Mouse (Mus musculus): ENCODE results near the gene Cd63. TPM values are rescaled to one million over a fixed set of nuclear protein-coding genes. Genes with fewer than 3 reads are reported as not detected.

The Cd63 gene
- total RNA-seq, 2 experiments from 2014 or later = 203 to 239 TPM

DNA sequence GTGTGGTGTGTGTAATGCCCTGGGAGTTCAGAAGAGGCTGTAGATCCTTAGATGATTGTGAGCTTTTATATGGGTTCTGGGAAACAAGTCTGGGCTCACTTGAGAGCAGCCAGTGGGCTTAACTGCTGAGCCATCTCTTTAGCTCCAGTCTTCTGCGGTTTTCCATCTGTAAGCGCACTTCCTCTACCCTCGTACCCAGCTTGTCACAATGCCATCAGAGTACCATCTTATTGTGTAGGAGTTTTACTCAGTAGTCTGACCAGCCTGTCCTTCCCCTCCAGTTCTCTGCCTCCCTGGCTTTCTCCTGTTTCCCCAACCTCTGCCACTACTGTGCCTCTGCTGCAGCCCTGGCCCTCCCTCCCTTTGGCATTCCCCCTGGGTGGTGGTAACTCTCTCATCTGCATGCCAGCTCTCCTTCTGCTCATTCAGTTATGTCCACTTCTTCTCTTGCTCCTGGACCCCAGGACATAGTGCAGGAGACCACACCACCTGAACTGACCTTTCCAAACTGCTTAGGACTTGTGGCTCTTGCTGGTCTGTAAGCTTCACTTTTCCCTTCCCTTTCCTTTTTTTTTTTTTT lies 1.7 kb downstream of the Cd63 start:
- intact Hi-C loops (cut with DNase I) = no loop called here
- DNase-seq = no peak

DNA sequence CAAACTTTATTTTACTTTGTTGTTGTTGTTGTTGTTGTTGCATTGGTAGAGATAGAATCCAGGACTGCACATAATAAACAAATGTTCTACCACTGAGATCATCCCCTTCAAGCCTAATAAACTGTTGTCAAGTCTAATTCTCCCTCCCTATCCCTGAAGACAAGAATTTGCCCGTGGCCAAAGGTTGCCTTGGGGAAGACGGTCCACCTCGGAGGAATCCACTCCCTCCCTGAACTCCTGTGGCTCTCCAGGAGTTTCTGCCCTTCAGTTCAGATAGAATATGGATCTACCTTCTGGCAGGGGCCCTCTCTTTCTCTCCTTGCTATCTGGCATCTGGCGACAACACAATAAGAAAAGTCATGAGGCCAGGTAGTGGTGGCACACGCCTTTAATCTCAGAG lies 4.0 kb downstream of the Cd63 start:
- DNase-seq = no peak
- intact Hi-C loops (cut with DNase I) = no loop called here

DNA sequence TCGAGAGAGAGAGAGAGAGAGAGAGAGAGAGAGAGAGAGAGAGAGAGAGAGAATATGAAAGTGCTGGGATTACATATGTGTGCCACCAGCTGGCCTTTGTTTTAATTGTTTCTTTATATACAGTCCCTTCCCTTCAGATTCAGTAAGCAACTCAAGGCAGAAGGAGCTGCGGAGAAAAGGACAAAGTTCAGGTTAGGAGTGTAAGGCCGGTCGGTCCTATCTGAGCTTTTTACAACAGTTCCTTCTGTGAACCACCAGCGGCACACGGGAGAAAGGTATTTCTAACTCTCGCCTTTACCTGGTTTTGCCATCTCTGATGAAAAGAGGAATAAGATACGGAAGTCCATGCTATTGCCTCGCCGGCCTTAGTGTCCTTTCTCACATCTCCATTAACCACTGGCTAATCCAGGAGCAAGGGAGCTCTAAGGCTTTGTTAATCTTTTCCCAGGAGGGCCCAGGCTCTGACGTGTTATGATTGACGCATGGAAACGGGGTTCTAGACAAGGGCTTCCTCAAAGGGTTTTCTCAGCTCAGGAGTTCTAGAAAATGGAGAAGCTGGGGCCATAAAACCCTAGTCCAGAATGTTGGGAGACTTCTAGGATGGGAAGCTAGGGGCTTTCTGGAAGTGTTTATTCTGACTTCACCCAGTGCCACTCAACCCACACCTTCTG lies 8.1 kb downstream of the Cd63 start:
- no peak for DNase-seq
- intact Hi-C loops (cut with DNase I) = no loop called here

DNA sequence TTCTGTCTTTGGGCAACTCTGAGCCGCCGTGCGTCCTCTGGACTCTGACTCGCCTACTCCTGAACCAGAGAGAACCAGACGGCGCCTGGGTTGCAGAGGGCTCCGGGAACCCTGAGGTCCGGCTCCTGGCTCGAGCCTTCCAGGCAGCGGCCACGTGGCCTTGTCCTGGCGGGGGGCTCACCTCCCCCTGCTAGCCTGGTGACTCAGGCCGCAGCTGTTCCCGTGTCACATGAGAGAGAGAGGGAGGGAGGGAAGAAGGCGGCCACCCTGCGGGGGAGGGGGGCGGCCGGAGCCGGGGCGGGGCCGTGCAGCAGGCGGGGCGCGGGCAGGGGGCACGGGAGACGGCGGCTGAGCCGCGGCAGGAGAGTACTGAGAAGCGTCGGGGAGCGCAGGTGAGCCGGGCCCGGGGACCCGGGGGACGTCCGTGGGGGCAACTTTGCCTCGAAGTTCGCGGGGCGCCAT lies 8.8 kb downstream of the Cd63 start:
- intact Hi-C loops (cut with DNase I) = loop anchor here (5.0 kb wide), 1 partner anchor 68 kb away; no protein-coding TSS in a partner anchor
- DNase-seq = peak; percentile 91 to 93

DNA sequence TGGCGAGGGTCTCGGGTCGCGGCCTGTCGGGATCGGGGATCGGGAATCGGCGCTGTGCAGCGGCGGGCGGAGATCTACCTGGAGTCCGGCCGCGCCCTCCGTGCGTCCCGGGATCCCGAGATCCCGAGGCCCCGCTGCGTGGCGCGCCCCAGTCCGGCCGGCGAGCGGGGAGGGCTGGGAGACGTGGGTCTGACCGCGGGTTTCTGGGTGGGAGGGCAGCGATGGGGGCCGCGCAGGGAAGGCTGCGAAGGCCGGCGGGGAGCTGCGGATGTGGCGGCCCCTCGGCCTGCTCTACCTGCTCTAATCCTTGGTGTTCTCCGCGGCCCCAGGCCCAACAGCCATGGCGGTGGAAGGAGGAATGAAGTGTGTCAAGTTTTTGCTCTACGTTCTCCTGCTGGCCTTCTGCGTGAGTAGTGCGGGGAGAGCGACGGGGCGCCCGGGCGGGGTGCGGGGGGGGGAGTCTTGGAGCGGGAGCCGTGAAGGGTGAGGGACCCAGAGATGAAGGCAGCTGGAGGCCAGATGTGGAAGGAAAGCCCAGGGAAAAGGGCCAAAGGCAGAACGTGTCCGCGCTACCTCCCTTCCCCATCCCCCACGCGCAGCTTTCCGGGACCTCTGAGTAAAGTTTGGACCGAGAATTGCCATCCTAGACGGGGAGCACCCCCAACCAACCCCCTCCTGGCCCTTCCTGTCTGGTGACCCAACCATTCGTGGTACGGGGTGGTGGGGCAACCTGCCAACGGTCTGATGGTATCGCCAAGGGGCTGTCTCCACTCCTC lies 9.5 kb downstream of the Cd63 start:
- intact Hi-C loops (cut with DNase I) = loop anchor here (5.0 kb wide), 1 partner anchor 67 kb away; no protein-coding TSS in a partner anchor
- peak; percentile 73 to 74 for DNase-seq

DNA sequence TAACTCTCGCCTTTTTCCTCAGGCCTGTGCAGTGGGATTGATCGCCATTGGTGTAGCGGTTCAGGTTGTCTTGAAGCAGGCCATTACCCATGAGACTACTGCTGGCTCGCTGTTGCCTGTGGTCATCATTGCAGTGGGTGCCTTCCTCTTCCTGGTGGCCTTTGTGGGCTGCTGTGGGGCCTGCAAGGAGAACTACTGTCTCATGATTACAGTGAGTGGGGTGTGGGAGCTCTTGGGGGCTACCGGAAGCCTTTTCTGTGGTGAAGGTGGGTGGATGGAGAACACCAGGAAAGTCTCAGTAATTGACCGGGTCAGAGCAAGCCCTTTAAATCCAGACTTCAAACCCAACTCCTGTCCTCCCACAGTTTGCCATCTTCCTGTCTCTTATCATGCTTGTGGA lies 10.6 kb downstream of the Cd63 start:
- intact Hi-C loops (cut with DNase I) = loop anchor here (5.0 kb wide), 1 partner anchor 66 kb away; no protein-coding TSS in a partner anchor
- no peak for DNase-seq

DNA sequence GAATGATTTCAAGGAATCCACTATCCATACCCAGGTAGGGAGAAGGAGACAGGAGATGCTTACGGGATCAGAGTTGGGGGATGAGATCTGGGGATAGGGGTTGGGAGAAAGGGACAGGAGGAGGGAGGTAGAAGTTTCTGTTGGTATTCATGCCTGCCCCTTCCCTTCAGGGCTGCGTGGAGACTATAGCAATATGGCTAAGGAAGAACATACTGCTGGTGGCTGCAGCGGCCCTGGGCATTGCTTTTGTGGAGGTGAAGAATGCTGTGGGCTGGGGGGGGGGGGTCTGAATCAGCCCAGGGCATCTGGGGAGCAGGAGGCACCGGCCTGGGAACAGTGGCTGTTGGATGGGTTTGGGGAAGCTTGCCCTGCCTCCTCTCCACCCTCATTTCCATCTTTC lies 11.5 kb downstream of the Cd63 start:
- intact Hi-C loops (cut with DNase I) = loop anchor here (5.0 kb wide), 1 partner anchor 65 kb away; no protein-coding TSS in a partner anchor
- DNase-seq = no peak

DNA sequence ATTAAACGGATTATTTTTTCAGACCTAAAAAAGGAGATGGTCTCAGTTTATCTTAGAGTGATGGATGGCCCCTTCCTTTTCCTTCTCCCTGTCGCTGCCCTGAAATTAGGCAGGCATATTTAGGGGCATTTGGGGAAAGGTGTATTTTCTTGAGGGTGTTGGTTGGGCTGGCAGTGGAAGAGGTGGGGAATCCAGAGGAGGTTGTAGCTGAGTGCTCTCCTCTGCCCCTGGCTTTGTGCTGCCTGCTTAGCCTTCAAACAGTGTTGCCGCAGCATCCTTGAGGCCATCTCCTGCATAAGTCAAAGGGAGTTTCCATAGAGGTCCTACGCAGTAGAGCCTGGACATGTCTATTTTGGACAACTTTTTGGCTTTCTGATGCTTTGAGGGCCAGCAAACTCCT lies 12.0 kb downstream of the Cd63 start:
- intact Hi-C loops (cut with DNase I) = loop anchor here (5.0 kb wide), 1 partner anchor 65 kb away; no protein-coding TSS in a partner anchor
- DNase-seq = no peak

DNA sequence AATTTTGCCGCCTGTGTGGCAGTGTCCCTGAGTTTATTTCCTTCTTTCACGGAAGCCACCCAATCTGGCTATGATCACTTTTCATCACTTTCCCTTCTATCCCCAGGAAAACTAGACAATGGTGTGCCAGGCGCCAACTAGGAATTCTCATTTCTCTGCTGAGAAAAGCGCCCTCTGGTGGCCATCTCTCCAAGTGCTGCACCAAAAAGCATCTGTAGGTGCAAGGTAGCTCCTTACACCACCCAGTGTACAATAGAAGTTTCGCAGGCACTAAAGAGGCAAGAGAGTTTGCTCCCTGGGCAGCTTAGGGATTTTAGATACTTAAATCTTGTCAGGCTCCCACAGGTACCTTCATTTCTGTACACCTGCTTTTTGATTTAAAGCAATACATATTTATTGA lies 12.4 kb downstream of the Cd63 start:
- intact Hi-C loops (cut with DNase I) = loop anchor here (5.0 kb wide), 1 partner anchor 64 kb away; no protein-coding TSS in a partner anchor
- peak; percentile 91 to 95 for DNase-seq

DNA sequence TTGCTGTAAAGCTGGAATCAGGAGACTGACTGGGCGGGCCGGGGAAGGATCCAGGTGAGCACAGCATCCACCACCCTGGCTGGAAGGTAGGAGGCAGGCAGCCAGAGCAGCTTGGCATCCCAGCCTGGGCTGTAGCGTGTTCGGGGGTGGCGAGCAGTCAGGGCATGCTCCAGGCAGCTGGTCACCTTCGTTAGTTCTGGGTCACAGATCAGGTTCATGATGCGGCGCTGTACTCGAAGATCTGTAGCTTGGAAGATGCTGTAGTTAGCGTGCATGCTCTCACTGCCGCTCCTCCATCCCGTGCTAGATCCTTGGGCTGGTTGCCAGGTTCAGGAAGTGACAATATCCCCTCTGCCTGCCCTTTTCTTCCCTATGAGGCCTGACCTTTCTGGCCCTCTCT lies 12.9 kb downstream of the Cd63 start:
- DNase-seq = peak in 1 of 2 experiments; percentile 23
- intact Hi-C loops (cut with DNase I) = loop anchor here (5.0 kb wide), 1 partner anchor 64 kb away; no protein-coding TSS in a partner anchor

DNA sequence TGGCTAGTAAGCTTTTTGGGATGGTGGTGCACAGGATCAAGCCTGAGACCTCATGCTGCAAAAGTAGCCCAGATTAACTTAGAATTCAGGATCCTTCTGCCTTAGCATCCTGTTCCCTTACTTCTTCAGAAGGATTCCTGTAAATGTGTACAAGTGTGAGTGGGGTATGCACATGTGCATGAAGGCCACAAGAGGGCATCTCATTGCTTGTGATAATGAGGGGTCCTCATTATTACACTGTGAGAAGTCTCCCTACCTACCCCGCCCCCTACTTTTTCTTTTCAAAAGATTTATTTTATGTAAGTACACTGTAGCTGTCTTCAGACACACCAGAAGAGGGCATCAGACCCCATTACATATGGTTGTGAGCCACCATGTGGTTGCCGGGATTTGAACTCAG lies 14.8 kb downstream of the Cd63 start:
- intact Hi-C loops (cut with DNase I) = no loop called here
- no peak for DNase-seq

DNA sequence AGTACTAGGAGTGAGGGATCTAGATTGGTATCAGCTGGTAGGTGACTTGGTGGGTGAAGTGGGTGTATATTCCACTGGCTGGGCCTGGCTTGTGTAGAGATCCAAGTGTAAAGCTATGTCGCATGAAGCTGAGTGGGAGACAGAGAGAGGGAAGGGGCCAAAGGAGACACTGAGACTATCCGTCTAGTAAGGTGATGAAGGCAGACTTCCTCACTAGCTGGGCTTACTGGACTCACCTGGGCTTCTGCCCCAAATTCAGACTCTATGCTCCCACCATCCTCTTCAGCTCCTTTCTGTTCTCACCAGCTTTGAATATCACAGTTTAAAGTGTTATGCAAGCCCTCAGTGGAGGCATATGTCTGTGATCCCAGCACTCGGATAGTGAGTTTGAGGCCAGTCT lies 15.9 kb downstream of the Cd63 start:
- intact Hi-C loops (cut with DNase I) = no loop called here
- DNase-seq = no peak

DNA sequence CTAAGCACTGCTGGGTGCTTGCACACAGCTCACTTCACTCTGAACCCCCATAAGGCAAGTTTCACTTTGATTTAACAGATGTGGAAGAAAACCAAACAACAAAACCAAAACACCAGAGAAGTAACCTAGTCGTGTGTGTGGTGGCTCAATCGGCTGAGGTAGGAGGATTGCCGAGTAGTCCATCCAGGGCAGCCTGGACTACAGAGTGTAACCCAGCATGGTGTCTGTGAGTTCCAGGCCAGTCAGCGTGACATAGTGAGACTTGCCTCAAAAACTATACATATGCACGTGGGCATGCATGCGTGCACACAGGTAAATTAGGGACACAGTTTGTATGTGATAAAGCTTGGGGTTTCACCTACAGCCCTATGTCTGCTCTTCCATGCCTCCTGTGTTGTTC lies 16.6 kb downstream of the Cd63 start:
- no peak for DNase-seq
- intact Hi-C loops (cut with DNase I) = no loop called here

DNA sequence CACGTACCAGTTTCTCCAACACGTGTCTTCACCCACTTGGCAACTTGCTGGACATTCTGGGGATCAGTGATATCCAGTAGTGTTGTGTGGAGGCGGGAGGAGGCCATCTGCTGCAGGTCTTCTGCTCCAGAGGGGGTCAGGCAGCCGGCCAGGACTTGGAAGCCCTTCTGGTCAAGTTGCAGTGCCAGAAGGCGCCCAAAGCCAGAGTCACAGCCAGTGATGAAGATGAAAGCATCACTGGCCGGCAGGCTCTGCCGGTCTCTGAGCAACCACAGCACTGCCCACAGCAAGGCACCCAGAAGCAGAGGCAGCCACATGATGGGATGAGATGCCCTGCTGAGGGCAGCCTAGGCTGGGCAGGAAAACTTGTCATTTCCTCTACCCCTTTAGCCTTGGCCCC lies 17.5 kb downstream of the Cd63 start:
- intact Hi-C loops (cut with DNase I) = no loop called here
- DNase-seq = peak; percentile 53 to 57

DNA sequence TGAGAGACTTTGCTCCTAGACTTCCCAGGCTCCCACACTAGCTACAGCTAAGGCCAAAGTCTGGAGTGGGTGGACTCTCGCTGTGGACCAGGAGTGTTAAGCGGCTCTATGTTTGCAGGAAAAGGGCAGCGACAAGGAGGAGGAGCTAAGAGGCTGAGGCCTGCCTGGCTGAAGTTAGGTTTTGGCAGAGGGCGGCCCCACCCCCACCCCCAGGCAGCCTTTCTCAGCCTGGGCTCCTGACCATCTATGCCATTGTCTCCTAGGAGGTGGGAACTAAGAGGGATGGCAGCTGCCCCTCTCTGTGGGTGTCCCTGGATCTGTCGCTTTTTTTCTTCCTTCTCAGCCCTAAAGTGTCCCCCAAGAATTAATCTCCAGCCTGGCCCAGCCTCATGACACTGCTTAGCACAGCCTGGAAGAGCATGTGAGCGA lies 18.4 kb downstream of the Cd63 start:
- intact Hi-C loops (cut with DNase I) = no loop called here
- DNase-seq = peak; percentile 59 to 60

DNA sequence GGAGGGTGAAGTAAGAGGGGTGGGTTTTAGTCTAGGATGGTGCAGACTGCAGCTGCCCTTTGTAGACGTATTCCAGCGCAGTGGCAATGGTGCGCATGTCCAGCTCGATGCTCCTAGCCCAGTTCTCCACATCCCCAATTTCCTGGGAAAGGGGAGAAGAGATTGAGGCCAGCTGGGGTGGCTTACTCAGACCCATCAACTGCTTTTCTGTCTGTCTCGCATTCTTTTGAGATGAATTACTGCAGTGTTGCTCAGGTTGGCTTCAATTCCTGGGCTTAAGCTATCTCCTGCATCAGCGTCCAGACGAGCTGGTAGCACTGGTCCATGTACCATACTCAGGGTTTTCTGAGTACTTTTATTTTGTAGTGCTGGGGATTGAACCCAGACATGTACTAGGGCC lies 19.2 kb downstream of the Cd63 start:
- intact Hi-C loops (cut with DNase I) = no loop called here
- DNase-seq = no peak

DNA sequence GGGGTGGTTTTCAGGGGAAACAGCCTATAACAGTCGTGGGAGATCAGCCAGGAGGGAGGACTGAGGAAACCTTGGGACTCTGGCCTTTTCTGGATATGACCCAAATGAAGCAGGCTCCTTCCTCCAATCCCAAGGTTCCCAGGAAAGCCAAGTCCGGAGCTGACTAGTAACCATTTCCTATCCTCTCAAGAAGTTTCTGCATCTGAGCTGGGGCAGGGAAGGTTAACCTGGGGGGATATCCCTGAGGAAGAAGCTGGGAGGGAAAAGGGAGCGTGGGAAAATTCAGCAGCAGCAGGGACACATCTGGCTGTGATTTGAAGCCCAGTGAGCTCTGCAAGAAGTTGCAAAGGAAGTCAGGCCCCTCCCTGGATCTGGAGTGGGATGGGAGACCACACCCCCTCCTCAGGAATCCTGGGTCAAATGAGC lies 20.0 kb downstream of the Cd63 start:
- peak; percentile 67 to 70 for DNase-seq
- intact Hi-C loops (cut with DNase I) = no loop called here

DNA sequence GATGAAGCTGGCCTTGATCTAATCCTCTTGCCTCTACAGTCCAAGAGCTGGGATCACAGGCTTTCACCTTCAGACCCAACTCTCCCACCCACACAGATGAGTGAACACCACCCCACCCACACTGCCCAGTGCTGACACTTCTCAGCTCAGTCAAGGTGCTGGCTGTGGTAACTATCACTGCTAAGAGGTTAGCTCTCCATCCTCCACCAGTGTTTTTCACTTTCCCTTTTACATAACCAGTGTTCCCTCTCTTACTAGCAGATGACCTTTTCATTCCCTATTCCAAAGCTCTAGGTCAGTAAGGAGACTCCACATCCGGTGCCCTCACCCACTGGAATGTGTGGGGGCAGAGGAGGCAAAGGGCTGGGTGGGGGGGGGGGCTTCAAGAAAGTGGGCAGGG lies 20.5 kb downstream of the Cd63 start:
- DNase-seq = no peak
- intact Hi-C loops (cut with DNase I) = no loop called here

DNA sequence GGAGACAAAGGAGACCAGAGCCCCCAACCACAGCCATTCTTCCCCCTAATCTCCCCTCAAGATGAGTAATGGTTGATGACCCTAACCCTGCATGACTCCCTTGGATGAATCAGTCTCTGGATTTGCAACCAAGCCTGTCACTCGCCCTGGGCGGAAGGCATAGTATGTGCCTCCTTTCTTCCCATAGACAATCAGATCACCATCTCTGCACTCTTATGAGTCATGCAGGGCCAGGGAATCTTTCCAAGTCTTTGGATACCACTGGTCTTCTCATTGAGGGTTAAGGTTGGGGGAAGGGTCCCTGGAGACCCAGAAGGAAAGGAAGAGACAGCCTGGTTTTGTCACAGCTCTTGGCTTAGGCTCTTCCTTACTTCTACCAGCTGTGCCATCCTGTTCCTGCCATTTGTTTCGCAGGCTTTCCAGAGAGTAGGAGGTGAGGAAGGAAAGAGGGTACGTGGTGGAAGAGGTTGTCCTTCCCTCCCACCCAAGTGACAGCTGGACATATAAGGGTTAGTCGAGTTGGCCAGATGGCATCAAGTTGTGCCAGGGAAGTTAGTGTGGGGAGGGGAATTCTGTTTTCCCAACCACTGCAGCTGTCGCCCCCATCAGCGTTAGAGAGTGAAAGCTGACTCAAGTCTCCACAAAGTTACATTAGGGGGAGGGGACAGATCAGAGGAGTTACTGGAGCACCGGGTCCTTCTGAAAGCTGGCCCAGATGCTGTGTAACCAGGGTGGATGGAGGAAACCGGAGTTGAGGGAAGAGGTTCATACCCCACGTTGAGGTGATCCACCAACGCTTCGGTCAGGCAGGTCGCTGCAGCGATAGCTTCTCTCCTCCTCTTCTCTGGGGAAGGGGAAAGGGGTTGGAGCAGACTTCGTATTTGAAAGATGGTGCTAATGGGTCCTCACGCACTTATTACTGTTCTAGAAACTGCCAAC lies 21.4 kb downstream of the Cd63 start:
- DNase-seq = peak in 1 of 2 experiments; percentile 29
- intact Hi-C loops (cut with DNase I) = no loop called here

DNA sequence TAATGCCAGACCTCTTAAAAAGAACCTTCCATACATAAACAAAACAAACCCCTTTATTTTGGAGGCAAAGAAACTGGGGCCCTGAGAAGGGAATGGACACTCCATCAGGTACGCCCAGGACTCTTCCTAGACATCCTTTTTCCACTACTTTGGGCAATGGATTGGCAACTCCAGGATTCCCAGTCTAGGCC lies 21.9 kb downstream of the Cd63 start, which contains the start of gene Rdh5:
Gene Rdh5, minus strand, starts transcription at position 67 of the 191 bp plus-strand sequence.
- intact Hi-C loops (cut with DNase I) = no loop called here
- no peak for DNase-seq

Measured in heart, postnatal 10 days (tissue).